ENCODE assay signal across 16 mouse cellular contexts in the genomic region with DNA sequence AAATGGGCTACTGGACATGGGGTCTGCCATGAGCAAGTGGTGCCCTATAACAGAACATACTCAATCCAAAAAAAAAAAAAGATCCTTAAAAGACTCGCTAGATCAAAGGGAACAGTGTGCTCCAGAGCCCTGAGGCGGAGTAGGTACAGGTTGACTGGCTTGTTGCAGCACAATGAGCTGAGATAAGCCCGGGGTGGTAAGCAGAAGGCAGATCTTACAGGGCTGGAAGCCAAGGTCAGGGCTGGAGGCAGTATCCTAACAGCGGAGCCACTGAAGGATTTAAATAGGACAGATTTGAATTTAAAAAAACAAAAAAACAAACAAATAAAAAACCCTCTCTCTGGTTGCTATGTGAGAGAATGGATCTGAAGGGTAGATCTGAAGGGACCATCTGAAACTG. TPM values are rescaled to one million over a fixed set of nuclear protein-coding genes. Genes with fewer than 3 reads are reported as not detected.
DNase-seq lines count a peak whose midpoint lies in the region; ATAC-seq lines count a peak whose summit lies in the region.
"Had no signal": no experiment of that assay in that cellular context is flagged by ENCODE, and none has a peak within 500 bp of the region (broad histone marks: within the 10 kb centered on the region; RNA-seq: fewer than 3 reads in every experiment).

No protein-coding gene starts in this region.

- H3K4me3 ChIP-seq in heart, embryonic 13.5 days: no peak overlapping the region
- H3K4me3 ChIP-seq in forebrain, embryonic 12.5 days (replicated peaks): no peak overlapping the region
- H3K4me3 ChIP-seq: neural tube, embryonic 13.5 days had no signal

- no peak overlapping the region for H3K9ac ChIP-seq in heart, embryonic 13.5 days
- H3K9ac ChIP-seq in forebrain, embryonic 12.5 days: no peak overlapping the region
- H3K9ac ChIP-seq: neural tube, embryonic 13.5 days had no signal

- no peaks in the 10 kb centered on the region for H3K27me3 ChIP-seq in heart, embryonic 13.5 days (replicated peaks)
- no peaks in the 10 kb centered on the region for H3K27me3 ChIP-seq in forebrain, embryonic 12.5 days
- H3K27me3 ChIP-seq: neural tube, embryonic 13.5 days had no signal

- peak overlapping the region; percentile 32 for H3K4me2 ChIP-seq in heart, embryonic 13.5 days
- no peak overlapping the region for H3K4me2 ChIP-seq in forebrain, embryonic 12.5 days
- H3K4me2 ChIP-seq: neural tube, embryonic 13.5 days had no signal

- no peaks in the 10 kb centered on the region for H3K36me3 ChIP-seq in heart, embryonic 13.5 days
- no peaks in the 10 kb centered on the region for H3K36me3 ChIP-seq in forebrain, embryonic 12.5 days (replicated peaks)
- H3K36me3 ChIP-seq: neural tube, embryonic 13.5 days had no signal

- intact Hi-C loops in heart, postnatal 25 days (cut with DNase I): no loop called here

- WGBS in heart, embryonic 13.5 days: 32% methylated on average over 4 of the region's 4 CpGs
- 76% methylated on average over 4 of the region's 4 CpGs for WGBS in forebrain, embryonic 12.5 days

- DNase-seq in heart, adult 11 months: peak; percentile 90
- DNase-seq in heart, postnatal 25 days (ENCODE audit: low spot score): no peak
- peak; percentile 29 for DNase-seq in adrenal gland, adult 8-10 months
- peak; percentile 55 for DNase-seq in lung, postnatal 36 days
- no peak for DNase-seq in right cerebral cortex, postnatal 14 days
- DNase-seq: gastrocnemius, postnatal 14 days; liver; midbrain, embryonic 14.5 days; right cerebral cortex, postnatal 4 days; thymus, adult 18-20 months had no signal

- H3K4me1 ChIP-seq in heart, embryonic 13.5 days: peaks cover 17% of the 10 kb centered on the region
- H3K4me1 ChIP-seq in forebrain, embryonic 12.5 days: no peaks in the 10 kb centered on the region
- H3K4me1 ChIP-seq: neural tube, embryonic 13.5 days had no signal

- ATAC-seq in heart, embryonic 13.5 days (ENCODE audit: extremely low read depth, insufficient number of reproducible peaks, low FRiP score, low TSS enrichment): no peak
- ATAC-seq in monocyte, adult 5-6 weeks (replicated peaks; ENCODE audit: insufficient number of reproducible peaks, low FRiP score, low TSS enrichment, poor library complexity, severe bottlenecking): no peak
- ATAC-seq in forebrain, embryonic 12.5 days (ENCODE audit: low FRiP score): no peak
- ATAC-seq: hindbrain, postnatal 0 days had no signal

- H3K9me3 ChIP-seq in heart, embryonic 13.5 days: no peaks in the 10 kb centered on the region
- H3K9me3 ChIP-seq in forebrain, embryonic 12.5 days: no peaks in the 10 kb centered on the region
- H3K9me3 ChIP-seq: neural tube, embryonic 13.5 days had no signal

- H3K27ac ChIP-seq in heart, embryonic 13.5 days (replicated peaks): peak overlapping the region; percentile 58; the same call in 1 of the 2 replicates
- no peak overlapping the region for H3K27ac ChIP-seq in forebrain, embryonic 12.5 days
- H3K27ac ChIP-seq: hindbrain, postnatal 0 days; kidney, postnatal 0 days; neural tube, embryonic 13.5 days had no signal

RNA-seq across cellular contexts. Expression of a gene that starts 17.8 kb away (rescaled TPM):
- total RNA-seq in heart, postnatal 25 days (2021): 10 to 100 TPM; 26.3 to 28.6 TPM
- 10 to 100 TPM; 58.4 to 68.5 (median 65.9) TPM for total RNA-seq in adrenal gland, adult 8-10 months (2022)
- 11.1 and 11.2 TPM in 2 replicates for polyA plus RNA-seq in heart, embryonic 13.5 days (2015; fragmentation: Nextera tagmentation; extraction: Ambion mirVana)
- 52.9 to 72.2 TPM (median 55.9 TPM) in 3 replicates for total RNA-seq in monocyte, adult 5-6 weeks (2017)
- polyA plus RNA-seq in forebrain, embryonic 12.5 days (2016; fragmentation: Nextera tagmentation; extraction: Ambion mirVana): 30.1 and 31.1 TPM in 2 replicates

RNA-seq across cellular contexts. Expression of a gene that starts 58.5 kb away (rescaled TPM):
- total RNA-seq in heart, postnatal 25 days (2021): 10 to 100 TPM; 10.1 to 10.9 TPM
- total RNA-seq in adrenal gland, adult 8-10 months (2022): 100 to 1,000 TPM in 1 of 4 experiments, 10 to 100 TPM in 3; 82.6 to 106 (median 91.1) TPM
- polyA plus RNA-seq in heart, embryonic 13.5 days (2015; fragmentation: Nextera tagmentation; extraction: Ambion mirVana): 33.7 and 34.6 TPM in 2 replicates
- total RNA-seq in monocyte, adult 5-6 weeks (2017): 28.4 to 56.9 TPM (median 50.5 TPM) in 3 replicates
- 26.0 and 28.0 TPM in 2 replicates for polyA plus RNA-seq in forebrain, embryonic 12.5 days (2016; fragmentation: Nextera tagmentation; extraction: Ambion mirVana)

RNA-seq across cellular contexts. Expression of a gene that starts 58.5 kb away (rescaled TPM):
- total RNA-seq in heart, postnatal 25 days (2021): 10 to 100 TPM; 86.9 to 87.0 TPM
- 100 to 1,000 TPM; 151 to 184 (median 163) TPM for total RNA-seq in adrenal gland, adult 8-10 months (2022)
- polyA plus RNA-seq in heart, embryonic 13.5 days (2015; fragmentation: Nextera tagmentation; extraction: Ambion mirVana): 58.5 and 62.9 TPM in 2 replicates
- total RNA-seq in monocyte, adult 5-6 weeks (2017): 164 to 186 TPM (median 174 TPM) in 3 replicates
- polyA plus RNA-seq in forebrain, embryonic 12.5 days (2016; fragmentation: Nextera tagmentation; extraction: Ambion mirVana): 80.7 and 81.3 TPM in 2 replicates

Comparison
In these comparisons a context has a peak if more than half of its experiments do, and no peak if none do; other contexts are left out.
1. DNase-seq: peak in heart, adult 11 months (single experiment), adrenal gland, adult 8-10 months (single experiment) and lung, postnatal 36 days (single experiment); none in heart, postnatal 25 days (single experiment) and right cerebral cortex, postnatal 14 days (single experiment).